Mouse (Mus musculus): ENCODE results near the gene Hist1h2ae. TPM values are rescaled to one million over a fixed set of nuclear protein-coding genes. Genes with fewer than 3 reads are reported as not detected.
"Not testable (repeated sequence)": the region's sequence is repeated elsewhere in the genome, so short reads cannot be mapped to it uniquely, and the experiment has no call there.

Gene Hist1h2ae
- total and polyA plus RNA-seq, 2 experiments = 0.57 to 2.8 TPM

GRCm38 (mm10) chr13:23581408-23582218 is 10.6 kb upstream of the Hist1h2ae start, which contains the start of gene Hist1h4d:
Hist1h4d (plus strand) TSS chr13:23581598.
- H3K79me2 ChIP-seq (ENCODE audit: control insufficient read depth, insufficient read depth, low read length) = no peaks in the 10 kb centered on the region
- TF ChIP-seq POLR2A (IDR thresholded peaks at IDR 0.05; ENCODE audit: extremely low read depth, insufficient read depth, low read length) (peak; percentile 100), CTCF (IDR thresholded peaks at IDR 0.05; ENCODE audit: low read depth, low read length) (no peak)
- peak within 1 kb of the TSS; percentile 7; the same call in 1 of the 2 replicates for H3K27ac ChIP-seq (replicated peaks; ENCODE audit: insufficient read depth, low read depth, low read length)
- H3K36me3 ChIP-seq (ENCODE audit: control insufficient read depth, insufficient read depth, low read length) = no peaks in the 10 kb centered on the region
- H3K9ac ChIP-seq (ENCODE audit: low read depth, low read length) = peak within 1 kb of the TSS; percentile 64
- peak within 1 kb of the TSS; percentile 68 for H3K4me3 ChIP-seq (ENCODE audit: insufficient read depth, low read depth, low read length)
- H3K27me3 ChIP-seq (ENCODE audit: control insufficient read depth, insufficient read depth, low read length) = no peaks in the 10 kb centered on the region
- peaks cover 9% of the 10 kb centered on the region; the same call in 1 of the 2 replicates for H3K4me1 ChIP-seq (ENCODE audit: control insufficient read depth, insufficient read depth, low read length)
- under 1% methylated on average over 43 of the region's 43 CpGs for WGBS
- DNase-seq (ENCODE audit: extremely low read depth, low read depth, low spot score) = peak; percentile 97

DNA sequence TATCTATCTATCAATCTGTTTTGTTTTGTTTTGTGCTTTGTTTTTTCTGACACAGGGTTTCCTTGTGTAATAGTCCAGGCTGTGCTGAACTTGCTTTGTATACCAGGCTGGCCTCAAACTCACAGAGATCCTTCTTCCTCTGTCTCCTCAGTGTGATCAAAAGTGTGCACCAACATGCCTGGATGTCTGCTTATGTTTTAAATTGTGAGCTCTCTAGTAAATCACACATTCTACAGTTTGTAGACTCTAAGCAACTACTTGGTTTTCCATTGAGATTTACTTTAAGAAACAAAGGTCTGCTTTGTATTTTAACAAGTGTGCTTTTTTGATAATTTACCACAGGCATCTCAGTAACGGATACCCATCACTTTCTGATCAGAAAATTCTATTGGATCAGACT is 6.8 kb upstream of the Hist1h2ae start:
- H3K4me3 ChIP-seq (ENCODE audit: insufficient read depth, low read depth, low read length) = no peak overlapping the region
- H3K9ac ChIP-seq (ENCODE audit: low read depth, low read length) = no peak overlapping the region
- 98% methylated on average over 1 of the region's 1 CpGs for WGBS
- H3K27ac ChIP-seq (replicated peaks; ENCODE audit: insufficient read depth, low read depth, low read length) = no peak overlapping the region
- H3K27me3 ChIP-seq (ENCODE audit: control insufficient read depth, insufficient read depth, low read length) = no peaks in the 10 kb centered on the region
- TF ChIP-seq CTCF (IDR thresholded peaks at IDR 0.05; ENCODE audit: low read depth, low read length) = no peak
- no peak for TF ChIP-seq POLR2A (IDR thresholded peaks at IDR 0.05; ENCODE audit: extremely low read depth, insufficient read depth, low read length)
- no peaks in the 10 kb centered on the region for H3K36me3 ChIP-seq (ENCODE audit: control insufficient read depth, insufficient read depth, low read length)
- peaks cover 9% of the 10 kb centered on the region; the same call in 1 of the 2 replicates for H3K4me1 ChIP-seq (ENCODE audit: control insufficient read depth, insufficient read depth, low read length)
- H3K79me2 ChIP-seq (ENCODE audit: control insufficient read depth, insufficient read depth, low read length) = no peaks in the 10 kb centered on the region
- no peak for DNase-seq (ENCODE audit: extremely low read depth, low read depth, low spot score)

GRCm38 (mm10) chr13:23576906-23577639 is 6.1 kb upstream of the Hist1h2ae start:
- no peaks in the 10 kb centered on the region for H3K79me2 ChIP-seq (ENCODE audit: control insufficient read depth, insufficient read depth, low read length)
- WGBS = 51% methylated on average over 6 of the region's 6 CpGs
- no peak overlapping the region for H3K4me3 ChIP-seq (ENCODE audit: insufficient read depth, low read depth, low read length)
- no peaks in the 10 kb centered on the region for H3K36me3 ChIP-seq (ENCODE audit: control insufficient read depth, insufficient read depth, low read length)
- no peak overlapping the region for H3K9ac ChIP-seq (ENCODE audit: low read depth, low read length)
- TF ChIP-seq POLR2A (IDR thresholded peaks at IDR 0.05; ENCODE audit: extremely low read depth, insufficient read depth, low read length) (no peak), CTCF (IDR thresholded peaks at IDR 0.05; ENCODE audit: low read depth, low read length) (no peak)
- H3K4me1 ChIP-seq (ENCODE audit: control insufficient read depth, insufficient read depth, low read length) = peaks cover 12% of the 10 kb centered on the region; the same call in 1 of the 2 replicates
- peak; percentile 76 for DNase-seq (ENCODE audit: extremely low read depth, low read depth, low spot score)
- H3K27ac ChIP-seq (replicated peaks; ENCODE audit: insufficient read depth, low read depth, low read length) = no peak overlapping the region
- H3K27me3 ChIP-seq (ENCODE audit: control insufficient read depth, insufficient read depth, low read length) = no peaks in the 10 kb centered on the region

- no peak for DNase-seq (ENCODE audit: extremely low read depth, low read depth, low spot score)
- H3K27ac ChIP-seq (replicated peaks; ENCODE audit: insufficient read depth, low read depth, low read length) = no peak overlapping the region
- no peaks in the 10 kb centered on the region for H3K27me3 ChIP-seq (ENCODE audit: control insufficient read depth, insufficient read depth, low read length)
- no peaks in the 10 kb centered on the region for H3K36me3 ChIP-seq (ENCODE audit: control insufficient read depth, insufficient read depth, low read length)
- H3K4me1 ChIP-seq (ENCODE audit: control insufficient read depth, insufficient read depth, low read length) = peaks cover 15% of the 10 kb centered on the region; the same call in 1 of the 2 replicates
- WGBS = 71% methylated on average over 7 of the region's 7 CpGs
- no peak overlapping the region for H3K4me3 ChIP-seq (ENCODE audit: insufficient read depth, low read depth, low read length)
- TF ChIP-seq CTCF (IDR thresholded peaks at IDR 0.05; ENCODE audit: low read depth, low read length) (no peak), POLR2A (IDR thresholded peaks at IDR 0.05; ENCODE audit: extremely low read depth, insufficient read depth, low read length) (no peak)
- H3K79me2 ChIP-seq (ENCODE audit: control insufficient read depth, insufficient read depth, low read length) = no peaks in the 10 kb centered on the region
- H3K9ac ChIP-seq (ENCODE audit: low read depth, low read length) = 0 out of 2 replicates have a peak overlapping the region, but pooled peaks have one; percentile 8
Observed at GRCm38 (mm10) chr13:23576351-23576881, 5.4 kb upstream of the Hist1h2ae start.

GRCm38 (mm10) chr13:23575864-23576313 is 4.9 kb upstream of the Hist1h2ae start:
- Histone ChIP-seq H3K4me3 (ENCODE audit: insufficient read depth, low read depth, low read length) (peak overlapping the region; percentile 50), H3K9ac (ENCODE audit: low read depth, low read length) (peak overlapping the region; percentile 71), H3K4me1 (ENCODE audit: control insufficient read depth, insufficient read depth, low read length) (peaks cover 15% of the 10 kb centered on the region; the same call in 1 of the 2 replicates)
- not testable (repeated sequence) for H3K27ac ChIP-seq (replicated peaks; ENCODE audit: insufficient read depth, low read depth, low read length); H3K36me3 ChIP-seq (ENCODE audit: control insufficient read depth, insufficient read depth, low read length); H3K79me2 ChIP-seq (ENCODE audit: control insufficient read depth, insufficient read depth, low read length); DNase-seq (ENCODE audit: extremely low read depth, low read depth, low spot score); H3K27me3 ChIP-seq (ENCODE audit: control insufficient read depth, insufficient read depth, low read length)
- 7% methylated on average over 13 of the region's 40 CpGs for WGBS

Measured in liver, adult 2 months (tissue).